Mouse (Mus musculus) neural tube, embryonic 15.5 days (tissue): ENCODE results near the gene Dach1. TPM values are rescaled to one million over a fixed set of nuclear protein-coding genes. Genes with fewer than 3 reads are reported as not detected.

Experiments
- ATAC-seq: fragments of 200-750 bp; cut with Nextera tagmentation; 2 replicates; pipeline ENCODE4 v1.8.0; 2017; ENCODE audit warnings: mild to moderate bottlenecking, moderate TSS enrichment, moderate library complexity; ENCODE audit not compliant: low FRiP score
- H3K27ac ChIP-seq: fragments of 300-500 bp; sonication (generic); replicated peaks from 2 replicates; pipeline ENCODE4 v1.5.1; 2015; ENCODE audit warnings: mild to moderate bottlenecking, inconsistent platforms
- H3K27me3 ChIP-seq: fragments of 300-500 bp; sonication (generic); replicated peaks from 2 replicates; pipeline ENCODE4 v1.6.1; 2015; ENCODE audit warnings: inconsistent platforms
- H3K36me3 ChIP-seq: fragments of 300-500 bp; sonication (generic); 2 replicates; pipeline ENCODE4 v1.6.1; 2015; ENCODE audit warnings: inconsistent platforms
- H3K4me1 ChIP-seq: fragments of 300-500 bp; sonication (generic); 2 replicates; pipeline ENCODE4 v1.6.1; 2015; ENCODE audit warnings: inconsistent platforms
- H3K4me2 ChIP-seq: fragments of 300-500 bp; sonication (generic); 2 replicates; pipeline ENCODE4 v1.6.1; 2015; ENCODE audit warnings: inconsistent platforms, mild to moderate bottlenecking, moderate library complexity
- H3K4me3 ChIP-seq: fragments of 300-500 bp; sonication (generic); replicated peaks from 2 replicates; pipeline ENCODE4 v1.5.1; 2015; ENCODE audit warnings: mild to moderate bottlenecking, inconsistent platforms
- H3K9ac ChIP-seq: fragments of 300-500 bp; sonication (generic); replicated peaks from 2 replicates; pipeline ENCODE4 v1.6.1; 2015; ENCODE audit warnings: mild to moderate bottlenecking, inconsistent platforms
- H3K9me3 ChIP-seq: fragments of 300-500 bp; sonication (generic); replicated peaks from 2 replicates; pipeline ENCODE4 v1.6.1; 2016; ENCODE audit warnings: inconsistent platforms
- WGBS: fragments of 180-500 bp; shearing (Covaris S2); methylation state at CpG from one replicate; pipeline ENCODE4 v1.1.7; 2015; ENCODE audit warnings: mixed read lengths; 5-methylcytosine and 5-hydroxymethylcytosine counted together
- polyA plus RNA-seq: library from polyadenylated mRNA; unstranded; fragments of >200 nt; fragmentation: Nextera tagmentation; extraction: Ambion mirVana; gene quantifications from 2 replicates; pipeline ENCODE4 v1.2.1, GENCODE M21; 2015

Dach1 gene
- polyA plus RNA-seq, 1 experiment from 2014 or later: 14.9 TPM

- Histone ChIP-seq H3K27me3 (no peaks in the 10 kb centered on the region), H3K9ac (no peak overlapping the region), H3K9me3 (no peaks in the 10 kb centered on the region), H3K4me3 (no peak overlapping the region), H3K4me2 (no peak overlapping the region), H3K4me1 (no peaks in the 10 kb centered on the region), H3K36me3 (no peaks in the 10 kb centered on the region), H3K27ac (no peak overlapping the region)
- WGBS: 90% methylated on average over 1 of the region's 1 CpGs
- ATAC-seq: no peak
Observed at GRCm38 (mm10) chr14:98014053-98014452, 155.5 kb downstream of the Dach1 start.

- Histone ChIP-seq H3K27me3 (no peaks in the 10 kb centered on the region), H3K4me2 (no peak overlapping the region), H3K27ac (no peak overlapping the region), H3K4me3 (no peak overlapping the region), H3K9ac (no peak overlapping the region), H3K9me3 (no peaks in the 10 kb centered on the region), H3K36me3 (no peaks in the 10 kb centered on the region), H3K4me1 (no peaks in the 10 kb centered on the region)
- no peak for ATAC-seq
- 90% methylated on average over 6 of the region's 6 CpGs for WGBS
Observed at GRCm38 (mm10) chr14:98008501-98008900, 161.1 kb downstream of the Dach1 start.

DNA sequence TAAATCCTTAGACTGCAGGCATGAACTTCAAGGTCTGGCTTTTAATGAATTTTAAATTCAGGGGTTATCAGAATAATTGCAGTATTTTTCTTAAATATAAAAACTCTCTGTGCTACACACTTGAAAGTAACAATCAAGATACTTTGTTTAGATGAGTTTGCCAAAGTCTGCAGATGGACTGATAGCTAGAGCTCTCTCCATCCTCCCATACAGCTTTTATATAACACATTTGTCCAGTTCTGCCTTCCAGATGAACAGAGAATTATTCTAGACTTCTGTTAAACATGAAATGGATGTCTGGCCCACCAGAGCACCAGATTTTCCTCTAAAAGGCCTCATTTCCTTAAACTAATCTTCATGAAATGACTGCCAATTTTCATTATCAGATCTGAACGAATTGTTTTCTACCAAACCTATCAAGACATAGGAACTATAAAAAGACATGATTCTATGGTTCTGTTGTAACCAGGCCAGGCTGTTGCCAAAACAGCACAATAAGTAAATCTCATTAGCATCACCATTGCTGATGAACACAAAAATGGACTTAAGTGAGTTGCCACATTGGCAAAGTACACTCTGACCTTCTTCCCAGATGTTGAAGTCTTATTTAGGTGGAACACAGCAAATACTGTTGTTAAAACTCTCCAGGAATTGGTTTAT lies 167.4 kb downstream of the Dach1 start:
- H3K9ac ChIP-seq: no peak overlapping the region
- no peak overlapping the region for H3K4me2 ChIP-seq
- 78% methylated on average over 1 of the region's 1 CpGs for WGBS
- no peaks in the 10 kb centered on the region for H3K27me3 ChIP-seq
- no peak for ATAC-seq
- H3K36me3 ChIP-seq: no peaks in the 10 kb centered on the region
- H3K4me1 ChIP-seq: no peaks in the 10 kb centered on the region
- H3K4me3 ChIP-seq: no peak overlapping the region
- no peak overlapping the region for H3K27ac ChIP-seq
- no peaks in the 10 kb centered on the region for H3K9me3 ChIP-seq

GRCm38 (mm10) chr14:97998584-97998983 lies 171.0 kb downstream of the Dach1 start:
- Histone ChIP-seq H3K27ac (no peak overlapping the region), H3K9me3 (no peaks in the 10 kb centered on the region), H3K4me3 (no peak overlapping the region), H3K4me2 (no peak overlapping the region), H3K9ac (no peak overlapping the region), H3K27me3 (no peaks in the 10 kb centered on the region), H3K4me1 (no peaks in the 10 kb centered on the region), H3K36me3 (no peaks in the 10 kb centered on the region)
- ATAC-seq: no peak

- Histone ChIP-seq H3K4me2 (no peak overlapping the region), H3K27me3 (no peaks in the 10 kb centered on the region), H3K9me3 (no peaks in the 10 kb centered on the region), H3K27ac (no peak overlapping the region), H3K9ac (no peak overlapping the region), H3K4me1 (no peaks in the 10 kb centered on the region), H3K4me3 (no peak overlapping the region), H3K36me3 (no peaks in the 10 kb centered on the region)
- no peak for ATAC-seq
- 85% methylated on average over 3 of the region's 3 CpGs for WGBS
Observed at GRCm38 (mm10) chr14:97983251-97983650, 186.3 kb downstream of the Dach1 start.

DNA sequence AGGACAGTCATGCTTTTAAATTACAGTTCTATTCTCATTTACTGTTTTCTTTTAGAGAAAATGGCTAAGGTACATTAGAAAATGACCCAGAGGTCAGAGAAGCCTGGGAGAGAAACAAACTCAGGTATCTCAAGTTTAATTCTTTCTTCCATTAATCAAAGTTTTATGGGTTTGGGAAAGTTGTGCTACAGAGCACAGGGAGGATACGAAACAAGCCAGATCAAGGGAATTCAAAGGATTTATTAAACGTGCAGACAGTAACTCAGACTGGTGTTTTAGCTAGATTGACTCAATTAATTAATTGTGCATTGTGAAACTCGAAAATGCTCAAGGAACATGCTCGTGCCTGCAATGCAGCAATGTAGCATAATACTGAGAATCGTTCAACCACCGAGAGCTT lies 186.9 kb downstream of the Dach1 start:
- Histone ChIP-seq H3K9me3 (no peaks in the 10 kb centered on the region), H3K4me2 (no peak overlapping the region), H3K4me1 (no peaks in the 10 kb centered on the region), H3K36me3 (no peaks in the 10 kb centered on the region), H3K4me3 (no peak overlapping the region), H3K27ac (no peak overlapping the region), H3K27me3 (no peaks in the 10 kb centered on the region), H3K9ac (no peak overlapping the region)
- WGBS: 58% methylated on average over 6 of the region's 6 CpGs
- ATAC-seq: no peak

- Histone ChIP-seq H3K4me1 (no peaks in the 10 kb centered on the region), H3K4me3 (no peak overlapping the region), H3K4me2 (no peak overlapping the region), H3K36me3 (no peaks in the 10 kb centered on the region), H3K9ac (no peak overlapping the region), H3K9me3 (no peaks in the 10 kb centered on the region), H3K27ac (no peak overlapping the region), H3K27me3 (no peaks in the 10 kb centered on the region)
- WGBS: 16% methylated on average over 4 of the region's 4 CpGs
- ATAC-seq: no peak
Observed at GRCm38 (mm10) chr14:97980879-97981278, 188.7 kb downstream of the Dach1 start.

DNA sequence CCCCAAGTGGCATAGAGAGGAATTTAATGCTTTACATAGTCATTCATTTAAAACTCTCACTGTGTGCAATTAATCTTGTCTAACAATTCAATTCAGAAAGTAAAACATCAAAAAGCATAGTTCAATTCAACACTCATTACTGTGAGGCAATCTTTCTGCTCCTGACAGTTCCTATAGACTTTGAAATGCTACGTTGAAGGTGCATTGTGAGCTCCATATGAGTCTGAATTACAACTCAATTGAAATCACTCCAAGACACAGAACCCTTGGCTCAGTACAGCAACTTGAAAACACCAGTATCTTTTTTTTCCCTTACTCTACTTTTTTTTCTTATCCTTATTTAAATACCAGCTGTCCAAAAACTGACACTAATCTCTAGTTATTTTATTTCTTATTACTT lies 193.5 kb downstream of the Dach1 start:
- WGBS: 7% methylated on average over 1 of the region's 1 CpGs
- H3K36me3 ChIP-seq: no peaks in the 10 kb centered on the region
- H3K4me2 ChIP-seq: no peak overlapping the region
- H3K9me3 ChIP-seq: no peaks in the 10 kb centered on the region
- no peak for ATAC-seq
- 0 out of 2 replicates have a peak, but pooled peaks cover 3% of the 10 kb centered on the region for H3K4me1 ChIP-seq
- H3K9ac ChIP-seq: no peak overlapping the region
- no peaks in the 10 kb centered on the region for H3K27me3 ChIP-seq
- no peak overlapping the region for H3K4me3 ChIP-seq
- H3K27ac ChIP-seq: no peak overlapping the region

GRCm38 (mm10) chr14:97975447-97975846 lies 194.1 kb downstream of the Dach1 start:
- H3K36me3 ChIP-seq: no peaks in the 10 kb centered on the region
- no peak overlapping the region for H3K4me3 ChIP-seq
- no peaks in the 10 kb centered on the region for H3K9me3 ChIP-seq
- H3K9ac ChIP-seq: no peak overlapping the region
- no peak for ATAC-seq
- H3K27ac ChIP-seq: no peak overlapping the region
- H3K4me1 ChIP-seq: 0 out of 2 replicates have a peak, but pooled peaks cover 3% of the 10 kb centered on the region
- H3K4me2 ChIP-seq: no peak overlapping the region
- 35% methylated on average over 7 of the region's 7 CpGs for WGBS
- H3K27me3 ChIP-seq: no peaks in the 10 kb centered on the region

DNA sequence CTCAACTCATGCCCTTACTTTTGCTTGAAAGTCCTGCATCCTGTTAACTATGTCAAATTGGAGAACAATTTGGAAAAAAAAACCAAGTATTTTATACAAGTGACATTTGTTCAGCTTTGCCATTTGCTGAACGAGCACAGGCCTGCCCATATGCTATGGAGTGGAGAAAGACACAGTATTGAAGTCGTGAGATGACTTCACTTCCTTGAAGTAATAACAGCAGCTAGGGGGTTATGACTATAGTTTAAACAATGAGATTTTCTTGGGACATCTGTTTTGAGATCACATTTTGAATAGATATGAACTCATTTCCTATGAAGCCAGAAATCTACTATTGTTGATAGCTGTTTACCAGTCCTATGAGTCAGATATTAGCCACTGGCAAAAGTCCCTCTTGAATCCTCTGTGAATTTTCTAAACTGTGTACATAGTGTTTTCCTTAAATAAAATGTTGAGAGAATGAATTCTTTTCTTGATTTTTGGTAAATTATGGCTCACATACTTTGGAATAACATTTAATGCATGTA lies 205.0 kb downstream of the Dach1 start:
- Histone ChIP-seq H3K9ac (no peak overlapping the region), H3K9me3 (no peaks in the 10 kb centered on the region), H3K27ac (no peak overlapping the region), H3K36me3 (no peaks in the 10 kb centered on the region), H3K4me2 (no peak overlapping the region), H3K4me3 (no peak overlapping the region), H3K27me3 (no peaks in the 10 kb centered on the region), H3K4me1 (0 out of 2 replicates have a peak, but pooled peaks cover 6% of the 10 kb centered on the region)
- no peak for ATAC-seq
- 43% methylated on average over 2 of the region's 2 CpGs for WGBS

- 56% methylated on average over 6 of the region's 6 CpGs for WGBS
Observed at GRCm38 (mm10) chr14:97963624-97964023, 205.9 kb downstream of the Dach1 start.

DNA sequence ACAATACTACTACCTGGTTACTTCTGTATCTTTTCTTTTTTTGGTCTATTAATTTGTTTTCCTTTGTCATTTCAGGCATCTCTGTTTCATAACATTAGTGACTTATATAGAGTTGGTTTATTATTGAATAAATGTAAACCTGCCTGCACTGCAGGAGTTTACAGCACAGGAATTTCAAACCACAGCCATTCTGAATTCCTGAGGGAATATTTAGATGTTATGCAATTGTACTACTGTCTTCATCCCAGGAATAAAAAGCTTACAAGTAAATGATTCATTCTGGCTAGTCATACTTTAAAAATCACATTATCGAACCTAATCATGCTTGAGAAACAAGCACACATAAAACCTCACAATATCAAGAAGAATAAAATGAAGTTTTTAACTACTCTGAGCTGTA lies 213.2 kb downstream of the Dach1 start:
- Histone ChIP-seq H3K27ac (no peak overlapping the region), H3K4me3 (no peak overlapping the region), H3K9me3 (no peaks in the 10 kb centered on the region), H3K9ac (no peak overlapping the region), H3K4me1 (0 out of 2 replicates have a peak, but pooled peaks cover 3% of the 10 kb centered on the region), H3K4me2 (no peak overlapping the region), H3K36me3 (no peaks in the 10 kb centered on the region), H3K27me3 (no peaks in the 10 kb centered on the region)
- WGBS: 74% methylated on average over 1 of the region's 1 CpGs
- ATAC-seq: no peak

More at GRCm38 (mm10) chr14:97963624-97964023, 205.9 kb downstream of the Dach1 start:
- H3K4me1 ChIP-seq: 0 out of 2 replicates have a peak, but pooled peaks cover 6% of the 10 kb centered on the region
- H3K27ac ChIP-seq: no peak overlapping the region
- H3K27me3 ChIP-seq: no peaks in the 10 kb centered on the region
- H3K4me2 ChIP-seq: no peak overlapping the region
- H3K9ac ChIP-seq: no peak overlapping the region
- no peak for ATAC-seq
- H3K36me3 ChIP-seq: no peaks in the 10 kb centered on the region
- H3K4me3 ChIP-seq: no peak overlapping the region
- no peaks in the 10 kb centered on the region for H3K9me3 ChIP-seq
